Mouse (Mus musculus) midbrain, postnatal 0 days (tissue): ENCODE data around the gene Tmem120a. TPM values are rescaled to one million over a fixed set of nuclear protein-coding genes. Genes with fewer than 3 reads are reported as not detected.

Experiments
- ATAC-seq: fragments of 200-750 bp; cut with Nextera tagmentation; 2 replicates; pipeline ENCODE4 v1.8.0; 2017; ENCODE audit warnings: moderate number of reproducible peaks, mild to moderate bottlenecking, moderate TSS enrichment, moderate library complexity; ENCODE audit not compliant: low FRiP score
- DNase-seq: peaks from one replicate; pipeline ENCODE4 v3.0.0-alpha.2; 2015; ENCODE audit warnings: low spot score
- H3K27ac ChIP-seq: fragments of 300-500 bp; sonication (generic); 2 replicates; pipeline ENCODE4 v1.5.1; 2014; ENCODE audit warnings: low read depth, mild to moderate bottlenecking, low read length, mixed read lengths
- H3K27me3 ChIP-seq: fragments of 300-500 bp; sonication (generic); 2 replicates; pipeline ENCODE4 v1.6.1; 2014; ENCODE audit warnings: low read length, control low read depth, mixed read lengths; ENCODE audit not compliant: insufficient read depth
- H3K36me3 ChIP-seq: fragments of 300-500 bp; sonication (generic); 2 replicates; pipeline ENCODE4 v1.6.1; 2014; ENCODE audit warnings: low read length, control low read depth, mixed read lengths; ENCODE audit not compliant: insufficient read depth
- H3K4me1 ChIP-seq: fragments of 300-500 bp; sonication (generic); 2 replicates; pipeline ENCODE4 v1.6.1; 2014; ENCODE audit warnings: mild to moderate bottlenecking, control low read depth, antibody characterized with exemption, low read length, mixed read lengths; ENCODE audit not compliant: insufficient read depth
- H3K4me2 ChIP-seq: fragments of 300-500 bp; sonication (generic); 2 replicates; pipeline ENCODE4 v1.6.1; 2014; ENCODE audit warnings: low read depth, mild to moderate bottlenecking, low read length, mixed read lengths; ENCODE audit not compliant: poor library complexity, severe bottlenecking
- H3K4me3 ChIP-seq: fragments of 300-500 bp; sonication (generic); 2 replicates; pipeline ENCODE4 v1.5.1; 2014; ENCODE audit warnings: low read depth, mild to moderate bottlenecking, low read length, moderate library complexity
- H3K9ac ChIP-seq: fragments of 300-500 bp; sonication (generic); replicated peaks from 2 replicates; pipeline ENCODE4 v1.6.1; 2014; ENCODE audit warnings: mild to moderate bottlenecking, low read length, moderate library complexity, mixed read lengths; ENCODE audit not compliant: poor library complexity, severe bottlenecking
- H3K9me3 ChIP-seq: fragments of 300-500 bp; sonication (generic); 2 replicates; pipeline ENCODE4 v1.6.1; 2016; ENCODE audit warnings: low read length, control low read depth
- CTCF ChIP-seq: IDR thresholded peaks from 2 replicates; pipeline ENCODE4 v1.5.1; 2016; ENCODE audit warnings: antibody characterized with exemption, mild to moderate bottlenecking
- WGBS: fragments of 180-500 bp; shearing (Covaris S2); extraction: QIAGEN DNeasy Blood & Tissue Kit; methylation state at CpG from one replicate; pipeline ENCODE4 v1.1.7; 2014; 5-methylcytosine and 5-hydroxymethylcytosine counted together
- polyA plus RNA-seq: library from polyadenylated mRNA; unstranded; fragments of >200 nt; fragmentation: Nextera tagmentation; extraction: Ambion mirVana; gene quantifications from 2 replicates; pipeline ENCODE4 v1.2.1, GENCODE M21; 2015
- total RNA-seq: library from RNA; depleted of rRNA; stranded (reverse); fragments of >200 nt; gene quantifications from 2 replicates; pipeline ENCODE4 v1.2.3, GENCODE M21; 2014

Gene Tmem120a
- total and polyA plus RNA-seq, 2 experiments from 2014 or later = 67.3 to 99.2 TPM

DNA sequence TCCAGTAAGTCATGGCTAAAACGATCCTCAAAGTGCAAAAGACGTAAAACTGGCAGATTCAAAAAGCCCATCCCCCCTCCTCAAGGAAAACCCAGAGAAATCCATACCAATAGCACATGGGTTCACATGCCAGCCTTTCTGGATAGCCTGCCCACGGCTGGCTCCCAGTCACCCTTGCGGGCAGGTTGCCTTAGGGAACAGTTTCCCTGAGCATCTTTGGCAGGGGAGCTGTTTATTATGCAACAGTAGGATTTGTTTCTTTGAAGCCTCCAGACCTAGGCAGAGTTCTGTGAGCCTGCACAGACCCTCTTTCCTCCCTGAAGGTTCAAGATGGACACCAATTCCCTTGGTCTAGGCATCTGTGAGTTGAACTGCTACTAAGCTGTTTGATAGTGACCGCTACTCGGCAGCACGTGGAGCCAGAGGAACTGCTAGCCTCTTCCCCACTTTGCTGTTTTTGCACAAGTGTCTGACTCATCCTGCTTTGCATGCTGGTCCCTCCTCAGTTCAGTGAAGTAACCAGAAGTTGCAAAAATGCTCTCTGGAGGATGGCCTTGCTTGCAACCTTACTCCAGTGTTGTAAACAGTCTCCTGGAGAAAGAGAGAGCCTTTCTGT is 33.5 kb downstream of the Tmem120a start:
- H3K4me2 ChIP-seq = no peak overlapping the region
- no peak for TF ChIP-seq CTCF
- 84% methylated on average over 7 of the region's 7 CpGs for WGBS
- H3K27ac ChIP-seq = no peak overlapping the region
- H3K4me3 ChIP-seq = no peak overlapping the region
- no peak overlapping the region for H3K9ac ChIP-seq
- DNase-seq = no peak
- no peak for ATAC-seq
- H3K27me3 ChIP-seq = no peaks in the 10 kb centered on the region
- peaks cover 13% of the 10 kb centered on the region for H3K36me3 ChIP-seq
- peaks cover 4% of the 10 kb centered on the region; the same call in 1 of the 2 replicates for H3K4me1 ChIP-seq
- H3K9me3 ChIP-seq = no peaks in the 10 kb centered on the region

DNA sequence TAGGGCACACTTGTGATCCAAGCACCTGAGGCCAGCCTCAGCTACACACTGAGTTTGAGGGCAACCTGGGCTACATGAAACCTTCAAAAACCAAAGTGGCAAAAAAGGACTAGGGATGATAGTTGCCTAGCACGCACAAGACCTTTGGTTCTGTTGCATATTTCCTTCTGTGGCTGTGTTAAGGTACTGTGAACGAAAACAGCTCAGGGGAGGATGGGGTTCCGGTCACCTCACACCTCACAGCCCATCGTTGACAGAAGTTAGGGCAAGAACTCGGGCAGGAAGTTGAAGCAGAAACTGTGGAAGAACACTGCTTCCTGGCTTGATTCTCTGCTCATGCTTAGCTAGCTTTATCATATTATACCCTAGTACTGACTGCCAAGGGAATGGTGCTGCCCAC is 34.5 kb downstream of the Tmem120a start:
- no peak overlapping the region for H3K9ac ChIP-seq
- peaks cover 4% of the 10 kb centered on the region; the same call in 1 of the 2 replicates for H3K4me1 ChIP-seq
- no peak for TF ChIP-seq CTCF
- H3K4me2 ChIP-seq = no peak overlapping the region
- no peak overlapping the region for H3K4me3 ChIP-seq
- no peaks in the 10 kb centered on the region for H3K27me3 ChIP-seq
- H3K9me3 ChIP-seq = no peaks in the 10 kb centered on the region
- 98% methylated on average over 5 of the region's 5 CpGs for WGBS
- ATAC-seq (no peak), DNase-seq (no peak)
- H3K27ac ChIP-seq = no peak overlapping the region
- peaks cover 13% of the 10 kb centered on the region for H3K36me3 ChIP-seq

DNA sequence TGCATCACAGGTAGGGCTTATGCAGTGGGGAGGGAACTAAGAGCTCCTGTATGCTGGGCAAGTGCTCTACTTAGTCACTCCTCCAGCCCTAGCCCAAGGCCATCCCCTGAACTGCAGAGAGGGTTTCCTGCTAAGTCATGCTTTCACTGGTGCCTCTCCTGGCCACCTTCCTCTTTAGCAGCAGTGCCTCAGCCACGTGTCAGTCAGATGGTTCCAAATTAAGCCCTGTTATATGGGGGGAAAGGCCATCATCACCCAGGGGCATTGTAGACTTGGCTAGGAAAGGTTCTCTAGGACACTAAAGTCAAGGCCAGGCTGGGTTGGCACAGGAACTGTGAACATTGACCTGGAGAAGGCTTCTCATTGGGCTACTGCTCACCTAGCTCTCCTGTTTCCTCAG is 36.4 kb downstream of the Tmem120a start:
- H3K9ac ChIP-seq = no peak overlapping the region
- no peaks in the 10 kb centered on the region for H3K4me1 ChIP-seq
- no peak overlapping the region for H3K27ac ChIP-seq
- TF ChIP-seq CTCF = no peak
- no peak for DNase-seq
- no peak overlapping the region for H3K4me2 ChIP-seq
- no peak for ATAC-seq
- no peak overlapping the region for H3K4me3 ChIP-seq
- 62% methylated on average over 1 of the region's 1 CpGs for WGBS
- H3K9me3 ChIP-seq = no peaks in the 10 kb centered on the region
- no peaks in the 10 kb centered on the region for H3K27me3 ChIP-seq
- peaks cover 13% of the 10 kb centered on the region for H3K36me3 ChIP-seq

DNA sequence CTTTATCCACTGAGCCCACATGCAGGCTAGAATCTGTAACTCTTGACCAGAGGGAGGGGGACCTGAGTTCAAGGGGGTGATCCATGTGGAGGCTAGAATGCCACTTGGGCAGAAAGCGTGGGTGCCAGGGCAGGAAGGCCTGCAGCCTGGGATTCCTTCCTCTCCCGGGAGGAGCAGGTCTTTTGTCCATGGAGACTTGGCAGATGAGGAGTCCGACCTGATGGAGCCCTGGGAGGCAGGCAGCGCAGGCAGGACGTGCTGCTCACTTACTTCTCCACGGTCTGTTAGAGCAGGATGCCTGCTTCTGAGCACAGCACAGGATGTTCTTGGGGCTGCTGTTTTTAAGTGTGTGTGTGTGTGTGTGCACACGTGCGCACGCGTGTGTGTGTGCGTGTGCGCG is 37.2 kb downstream of the Tmem120a start:
- H3K27ac ChIP-seq = no peak overlapping the region
- no peak overlapping the region for H3K4me3 ChIP-seq
- H3K4me1 ChIP-seq = no peaks in the 10 kb centered on the region
- ATAC-seq = no peak
- H3K9ac ChIP-seq = no peak overlapping the region
- TF ChIP-seq CTCF = no peak
- no peak overlapping the region for H3K4me2 ChIP-seq
- no peaks in the 10 kb centered on the region for H3K9me3 ChIP-seq
- peaks cover 13% of the 10 kb centered on the region for H3K36me3 ChIP-seq
- H3K27me3 ChIP-seq = no peaks in the 10 kb centered on the region
- 95% methylated on average over 13 of the region's 13 CpGs for WGBS
- no peak for DNase-seq

DNA sequence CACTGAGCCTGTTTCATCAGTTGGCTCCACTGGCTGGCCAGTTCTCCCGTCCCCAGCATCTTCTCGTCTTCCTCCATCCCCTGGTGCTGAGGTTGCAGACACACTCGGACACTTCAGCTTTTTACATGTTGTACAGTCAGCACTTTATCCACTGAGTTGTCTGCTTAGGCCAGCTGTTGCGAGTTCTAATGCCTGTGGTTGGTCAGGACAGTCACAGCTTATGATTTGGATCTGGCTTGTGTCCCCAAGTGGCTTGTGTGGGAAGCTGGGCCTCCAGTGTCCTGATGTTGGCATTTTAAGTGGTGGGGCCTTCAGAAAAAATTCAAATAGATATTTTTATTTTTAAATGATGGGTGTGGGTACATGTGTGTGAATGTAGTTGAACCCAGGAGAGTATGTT is 38.9 kb downstream of the Tmem120a start:
- WGBS = 94% methylated on average over 4 of the region's 4 CpGs
- no peak for ATAC-seq
- no peak overlapping the region for H3K9ac ChIP-seq
- TF ChIP-seq CTCF = no peak
- peaks cover 13% of the 10 kb centered on the region for H3K36me3 ChIP-seq
- H3K27ac ChIP-seq = no peak overlapping the region
- H3K4me1 ChIP-seq = no peaks in the 10 kb centered on the region
- no peak for DNase-seq
- no peak overlapping the region for H3K4me3 ChIP-seq
- H3K27me3 ChIP-seq = no peaks in the 10 kb centered on the region
- no peak overlapping the region for H3K4me2 ChIP-seq
- H3K9me3 ChIP-seq = no peaks in the 10 kb centered on the region

DNA sequence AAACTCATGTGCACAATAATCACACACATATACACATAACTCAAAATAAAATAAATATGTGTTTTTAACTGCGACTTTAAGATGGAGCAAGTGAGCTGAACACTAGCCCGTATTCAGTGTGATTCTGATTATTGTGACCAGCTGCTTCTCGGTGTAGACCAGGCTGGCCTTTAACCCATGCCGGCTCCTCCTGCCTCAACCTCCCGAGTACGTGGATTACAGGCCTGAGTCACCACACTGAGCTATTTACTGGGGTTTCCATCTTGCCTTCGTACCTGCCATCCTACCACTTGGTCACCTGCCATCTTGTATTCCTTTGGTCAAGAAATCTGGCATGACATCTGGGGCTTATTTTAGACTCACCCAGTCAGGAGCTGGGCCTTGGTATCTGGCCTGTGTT is 40.8 kb downstream of the Tmem120a start:
- Histone ChIP-seq H3K36me3 (peaks cover 13% of the 10 kb centered on the region), H3K9me3 (no peaks in the 10 kb centered on the region), H3K4me3 (no peak overlapping the region), H3K4me1 (no peaks in the 10 kb centered on the region), H3K4me2 (no peak overlapping the region), H3K9ac (no peak overlapping the region), H3K27ac (no peak overlapping the region), H3K27me3 (no peaks in the 10 kb centered on the region)
- 94% methylated on average over 7 of the region's 7 CpGs for WGBS
- TF ChIP-seq CTCF = no peak
- ATAC-seq = no peak
- DNase-seq = no peak
